Mouse (Mus musculus) lung, postnatal 0 days (tissue): ENCODE measurements around the gene Scap. TPM values are rescaled to one million over a fixed set of nuclear protein-coding genes. Genes with fewer than 3 reads are reported as not detected.
A peak's percentile ranks its signal among the peaks of the same experiment; 100 is the strongest.

ENCODE experiments used
- ATAC-seq: fragments of 200-750 bp; cut with Nextera tagmentation; 2 replicates; pipeline ENCODE4 v1.8.0; 2017; ENCODE audit warnings: moderate library complexity
- DNase-seq: peaks from one replicate; pipeline ENCODE4 v3.0.0-alpha.2; 2016; ENCODE audit warnings: low spot score
- H3K27ac ChIP-seq: fragments of 300-500 bp; sonication (generic); 2 replicates; pipeline ENCODE4 v1.5.1; 2014; ENCODE audit warnings: antibody characterized with exemption, mild to moderate bottlenecking, low read length, mixed read lengths
- H3K27me3 ChIP-seq: fragments of 300-500 bp; sonication (generic); replicated peaks from 2 replicates; pipeline ENCODE4 v1.6.1; 2014; ENCODE audit warnings: low read length, mixed read lengths; ENCODE audit not compliant: insufficient read depth
- H3K36me3 ChIP-seq: fragments of 300-500 bp; sonication (generic); 2 replicates; pipeline ENCODE4 v1.6.1; 2014; ENCODE audit warnings: low read length, mixed read lengths; ENCODE audit not compliant: insufficient read depth
- H3K4me1 ChIP-seq: fragments of 300-500 bp; sonication (generic); 2 replicates; pipeline ENCODE4 v1.6.1; 2014; ENCODE audit warnings: antibody characterized with exemption, low read depth, low read length, mixed read lengths; ENCODE audit not compliant: insufficient read depth
- H3K4me2 ChIP-seq: fragments of 300-500 bp; sonication (generic); replicated peaks from 2 replicates; pipeline ENCODE4 v1.6.1; 2014; ENCODE audit warnings: low read depth, mild to moderate bottlenecking, low read length, moderate library complexity, mixed read lengths
- H3K4me3 ChIP-seq: fragments of 300-500 bp; sonication (generic); 2 replicates; pipeline ENCODE4 v1.5.1; 2014; ENCODE audit warnings: low read depth, low read length
- H3K9ac ChIP-seq: fragments of 300-500 bp; sonication (generic); replicated peaks from 2 replicates; pipeline ENCODE4 v1.6.1; 2014; ENCODE audit warnings: low read depth, mild to moderate bottlenecking
- H3K9me3 ChIP-seq: fragments of 300-500 bp; sonication (generic); 2 replicates; pipeline ENCODE4 v1.6.1; 2016; ENCODE audit warnings: low read length, mixed read lengths
- CTCF ChIP-seq: IDR thresholded peaks from 2 replicates; pipeline ENCODE4 v1.5.1; 2016; ENCODE audit warnings: antibody characterized with exemption, mild to moderate bottlenecking
- EP300 ChIP-seq: IDR thresholded peaks from 2 replicates; pipeline ENCODE4 v1.6.1; 2016; ENCODE audit warnings: antibody characterized with exemption, mild to moderate bottlenecking, control low read depth
- WGBS: fragments of 180-500 bp; shearing (Covaris S2); extraction: QIAGEN DNeasy Blood & Tissue Kit; methylation state at CpG from one replicate; pipeline ENCODE4 v1.1.7; 2014; 5-methylcytosine and 5-hydroxymethylcytosine counted together
- polyA plus RNA-seq: library from polyadenylated mRNA; unstranded; fragments of >200 nt; fragmentation: Nextera tagmentation; extraction: Ambion mirVana; gene quantifications from 2 replicates; pipeline ENCODE4 v1.2.1, GENCODE M21; 2015

Gene Scap
- polyA plus RNA-seq, 1 experiment from 2014 or later: 18.1 TPM

- Histone ChIP-seq H3K4me2 (no peak overlapping the region), H3K9me3 (no peaks in the 10 kb centered on the region), H3K36me3 (no peaks in the 10 kb centered on the region), H3K4me1 (no peaks in the 10 kb centered on the region), H3K9ac (no peak overlapping the region), H3K27me3 (no peaks in the 10 kb centered on the region), H3K4me3 (no peak overlapping the region), H3K27ac (no peak overlapping the region)
- ATAC-seq (no peak), DNase-seq (no peak)
- no peak for TF ChIP-seq CTCF
- no peak for TF ChIP-seq EP300
- WGBS: 75% methylated on average over 8 of the region's 8 CpGs
These were observed 19.0 kb downstream of the Scap start for GRCm38 (mm10) chr9:110351932-110352632.

- H3K4me3 ChIP-seq: no peak overlapping the region
- WGBS: 75% methylated on average over 2 of the region's 2 CpGs
- 0 out of 2 replicates have a peak, but pooled peaks have one; percentile 9 for ATAC-seq
- no peak overlapping the region for H3K27ac ChIP-seq
- no peaks in the 10 kb centered on the region for H3K4me1 ChIP-seq
- no peaks in the 10 kb centered on the region for H3K9me3 ChIP-seq
- TF ChIP-seq EP300 (no peak), CTCF (no peak)
- DNase-seq: peak; percentile 33
- H3K36me3 ChIP-seq: no peaks in the 10 kb centered on the region
- H3K9ac ChIP-seq: no peak overlapping the region
- no peaks in the 10 kb centered on the region for H3K27me3 ChIP-seq
- no peak overlapping the region for H3K4me2 ChIP-seq
These were observed 25.3 kb downstream of the Scap start for GRCm38 (mm10) chr9:110358341-110358740.

GRCm38 (mm10) chr9:110361299-110361698 lies 28.2 kb downstream of the Scap start:
- Histone ChIP-seq H3K4me3 (no peak overlapping the region), H3K4me1 (no peaks in the 10 kb centered on the region), H3K9ac (no peak overlapping the region), H3K4me2 (no peak overlapping the region), H3K36me3 (no peaks in the 10 kb centered on the region), H3K27me3 (no peaks in the 10 kb centered on the region), H3K9me3 (no peaks in the 10 kb centered on the region), H3K27ac (no peak overlapping the region)
- no peak for DNase-seq
- ATAC-seq: no peak
- TF ChIP-seq EP300: no peak
- no peak for TF ChIP-seq CTCF
- WGBS: 42% methylated on average over 12 of the region's 12 CpGs

GRCm38 (mm10) chr9:110362337-110362736 lies 29.2 kb downstream of the Scap start:
- no peaks in the 10 kb centered on the region for H3K9me3 ChIP-seq
- WGBS: 72% methylated on average over 10 of the region's 10 CpGs
- DNase-seq (peak; percentile 34), ATAC-seq (peak; percentile 84)
- H3K9ac ChIP-seq: no peak overlapping the region
- TF ChIP-seq EP300 (no peak), CTCF (no peak)
- H3K27ac ChIP-seq: no peak overlapping the region
- H3K4me2 ChIP-seq: no peak overlapping the region
- H3K27me3 ChIP-seq: no peaks in the 10 kb centered on the region
- H3K4me3 ChIP-seq: no peak overlapping the region
- H3K36me3 ChIP-seq: no peaks in the 10 kb centered on the region
- H3K4me1 ChIP-seq: no peaks in the 10 kb centered on the region

- H3K36me3 ChIP-seq: no peaks in the 10 kb centered on the region
- 50% methylated on average over 5 of the region's 5 CpGs for WGBS
- no peak overlapping the region for H3K4me2 ChIP-seq
- H3K9ac ChIP-seq: no peak overlapping the region
- DNase-seq: peak; percentile 35
- ATAC-seq: peak; percentile 46; the same call in 1 of the 2 replicates
- TF ChIP-seq CTCF: no peak
- no peak for TF ChIP-seq EP300
- H3K9me3 ChIP-seq: no peaks in the 10 kb centered on the region
- no peaks in the 10 kb centered on the region for H3K27me3 ChIP-seq
- no peak overlapping the region for H3K27ac ChIP-seq
- H3K4me1 ChIP-seq: no peaks in the 10 kb centered on the region
- H3K4me3 ChIP-seq: no peak overlapping the region
These were observed 33.7 kb downstream of the Scap start for GRCm38 (mm10) chr9:110366746-110367145.

- H3K27ac ChIP-seq: no peak overlapping the region
- no peaks in the 10 kb centered on the region for H3K27me3 ChIP-seq
- 87% methylated on average over 3 of the region's 3 CpGs for WGBS
- 0 out of 2 replicates have a peak, but pooled peaks cover 5% of the 10 kb centered on the region for H3K36me3 ChIP-seq
- no peak overlapping the region for H3K4me3 ChIP-seq
- ATAC-seq (no peak), DNase-seq (no peak)
- TF ChIP-seq EP300 (no peak), CTCF (no peak)
- no peak overlapping the region for H3K4me2 ChIP-seq
- H3K9me3 ChIP-seq: no peaks in the 10 kb centered on the region
- H3K4me1 ChIP-seq: no peaks in the 10 kb centered on the region
- H3K9ac ChIP-seq: no peak overlapping the region
These were observed 36.8 kb downstream of the Scap start for GRCm38 (mm10) chr9:110369860-110370259.
